Mouse (Mus musculus) lung, postnatal 0 days (tissue): ENCODE measurements at regions not wholly inside any gene's neighbourhood (a gene's known extent, or its start where the extent isn't known, plus 50 kb on each side); places are given as distances from the start of the nearest gene placed in this dataset.

ENCODE experiments used
- CTCF ChIP-seq: IDR thresholded peaks from 2 replicates; pipeline ENCODE4 v1.5.1; 2016; ENCODE audit warnings: antibody characterized with exemption, mild to moderate bottlenecking
- EP300 ChIP-seq: IDR thresholded peaks from 2 replicates; pipeline ENCODE4 v1.6.1; 2016; ENCODE audit warnings: antibody characterized with exemption, mild to moderate bottlenecking, control low read depth

DNA sequence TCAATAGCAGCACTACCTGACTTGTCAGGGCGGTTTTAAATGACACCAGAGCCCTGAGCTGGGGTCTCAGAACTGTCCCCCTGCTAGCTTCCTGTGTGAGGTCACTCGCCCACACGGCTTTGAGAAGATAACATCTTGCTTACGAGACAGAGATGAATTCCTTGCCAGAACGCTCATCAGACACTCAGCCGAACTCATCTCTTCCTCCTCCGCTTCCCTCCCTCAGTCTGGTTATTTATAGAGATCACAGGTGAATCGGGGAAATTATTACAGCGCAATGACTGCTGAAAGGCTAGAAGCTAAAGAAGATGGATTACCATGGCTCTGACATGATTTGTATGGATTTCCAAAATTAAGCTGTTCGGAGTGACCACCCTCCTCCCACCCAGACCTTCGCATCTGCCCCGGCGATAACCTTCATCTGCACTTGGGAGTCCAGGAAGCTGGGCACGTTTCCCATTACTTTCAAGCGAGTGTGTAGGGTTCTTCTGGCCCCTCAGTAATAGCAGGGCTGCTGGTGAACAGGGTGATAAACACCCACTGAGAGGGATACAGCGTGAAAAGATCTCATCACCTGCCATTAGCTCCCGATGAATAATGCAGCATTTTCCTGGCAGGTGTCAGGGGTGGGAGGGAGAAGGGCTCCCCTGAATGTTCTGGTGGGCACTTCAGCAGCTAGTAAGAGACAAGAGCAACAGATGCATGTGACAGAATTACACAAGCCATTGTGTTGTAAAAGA, 430.4 kb downstream of the Psat1 start:
- TF ChIP-seq CTCF = no peak
- TF ChIP-seq EP300 = no peak
